Mouse (Mus musculus) gastrocnemius, adult 2 months (tissue): ENCODE results near the gene Pkn3. TPM values are rescaled to one million over a fixed set of nuclear protein-coding genes. Genes with fewer than 3 reads are reported as not detected.
"Not testable (repeated sequence)": the region's sequence is repeated elsewhere in the genome, so short reads cannot be mapped to it uniquely, and the experiment has no call there.

Experiments
- DNase-seq: peaks from one replicate; pipeline ENCODE4 v3.0.0; 2022
- H3K27ac ChIP-seq: fragments of 200-600 bp; 2 replicates; pipeline ENCODE4 v1.8.1; 2022; ENCODE audit warnings: mild to moderate bottlenecking
- H3K4me3 ChIP-seq: fragments of 200-600 bp; 2 replicates; pipeline ENCODE4 v1.8.1; 2022; ENCODE audit warnings: mild to moderate bottlenecking, moderate library complexity
- CTCF ChIP-seq: fragments of 200-600 bp; IDR thresholded peaks from 2 replicates; pipeline ENCODE4 v1.8.1; 2022; ENCODE audit warnings: antibody characterized with exemption, mild to moderate bottlenecking, moderate library complexity
- intact Hi-C: fragments of 180-260 bp; cut with DNase I; formaldehyde crosslinking; loops from one replicate; pipeline ENCODE4 v1.15.1; 2025
- total RNA-seq, 2 experiments: library from RNA; stranded (reverse); gene quantifications; 2 replicates each; pipeline ENCODE4 v1.2.3; 2021

The Pkn3 gene
- total RNA-seq, 2 experiments from 2014 or later = 3.6 to 4.1 TPM

- Histone ChIP-seq H3K4me3 (no peak overlapping the region), H3K27ac (no peak overlapping the region)
- no peak for TF ChIP-seq CTCF
- intact Hi-C loops = no loop called here
- DNase-seq = no peak
These were observed 42.2 kb downstream of the Pkn3 start for GRCm38 (mm10) chr2:30119641-30120051.

DNA sequence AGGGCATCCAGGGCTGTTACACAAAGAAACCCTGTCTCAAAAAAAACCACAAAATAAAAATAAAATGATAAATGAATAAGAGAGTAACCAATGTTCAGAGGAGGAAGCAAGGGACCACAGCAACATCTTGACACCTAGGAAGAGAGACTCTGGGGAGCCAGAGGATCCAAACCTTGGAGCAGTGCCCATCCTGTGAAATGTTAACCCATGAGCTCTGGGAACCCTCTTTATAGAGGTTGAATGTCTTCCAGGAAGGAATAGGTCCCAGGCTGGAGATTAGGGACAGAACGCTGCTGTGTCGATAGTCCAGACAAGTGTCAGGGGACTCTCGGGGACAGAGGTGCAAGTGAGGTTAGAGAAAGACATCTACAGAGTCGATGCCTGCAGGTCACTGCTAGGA is 42.8 kb downstream of the Pkn3 start:
- intact Hi-C loops = no loop called here
- Histone ChIP-seq H3K4me3 (no peak overlapping the region), H3K27ac (no peak overlapping the region)
- TF ChIP-seq CTCF = no peak
- DNase-seq = no peak

DNA sequence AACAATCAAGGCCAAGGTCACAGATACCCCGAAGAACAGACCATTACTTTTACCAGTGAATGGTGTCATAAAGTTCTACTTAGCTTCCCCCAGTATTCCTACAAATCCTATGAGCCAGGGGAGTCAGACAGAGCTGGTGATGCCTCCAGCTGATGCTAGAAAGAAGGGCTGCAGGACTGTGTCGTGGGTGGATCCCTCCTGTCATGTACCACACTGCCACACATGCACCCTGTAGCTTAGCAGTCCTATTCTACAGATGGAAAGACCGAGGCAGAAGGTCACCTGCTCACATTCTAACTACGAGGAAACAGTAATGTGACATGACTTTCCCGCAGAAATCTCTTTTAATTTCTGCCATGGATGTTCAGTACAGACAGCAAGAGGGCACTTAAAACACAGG is 45.3 kb downstream of the Pkn3 start:
- Histone ChIP-seq H3K4me3 (no peak overlapping the region), H3K27ac (no peak overlapping the region)
- intact Hi-C loops = no loop called here
- DNase-seq = no peak
- no peak for TF ChIP-seq CTCF

GRCm38 (mm10) chr2:30123729-30124471 is 46.4 kb downstream of the Pkn3 start:
- H3K4me3 ChIP-seq = peak overlapping the region; percentile 80
- no peak for DNase-seq
- H3K27ac ChIP-seq = peak overlapping the region; percentile 98
- no peak for TF ChIP-seq CTCF
- intact Hi-C loops = loop anchor here (1.0 kb wide), 1 partner anchor 146 kb away; no protein-coding TSS in a partner anchor

GRCm38 (mm10) chr2:30124472-30125274 is 47.2 kb downstream of the Pkn3 start, which contains the start of gene Zer1:
Gene Zer1 (minus strand): TSS chr2:30124585.
- Histone ChIP-seq H3K4me3 (peak within 1 kb of the TSS; percentile 80), H3K27ac (peak within 1 kb of the TSS; percentile 98)
- no peak for TF ChIP-seq CTCF
- peak; percentile 99 for DNase-seq
- intact Hi-C loops = loop anchor here (1.0 kb wide), 1 partner anchor 146 kb away; no protein-coding TSS in a partner anchor

GRCm38 (mm10) chr2:30128789-30129188 is 51.3 kb downstream of the Pkn3 start:
- intact Hi-C loops = loop anchor here (1.0 kb wide), 1 partner anchor 34 kb away; no protein-coding TSS in a partner anchor

DNA sequence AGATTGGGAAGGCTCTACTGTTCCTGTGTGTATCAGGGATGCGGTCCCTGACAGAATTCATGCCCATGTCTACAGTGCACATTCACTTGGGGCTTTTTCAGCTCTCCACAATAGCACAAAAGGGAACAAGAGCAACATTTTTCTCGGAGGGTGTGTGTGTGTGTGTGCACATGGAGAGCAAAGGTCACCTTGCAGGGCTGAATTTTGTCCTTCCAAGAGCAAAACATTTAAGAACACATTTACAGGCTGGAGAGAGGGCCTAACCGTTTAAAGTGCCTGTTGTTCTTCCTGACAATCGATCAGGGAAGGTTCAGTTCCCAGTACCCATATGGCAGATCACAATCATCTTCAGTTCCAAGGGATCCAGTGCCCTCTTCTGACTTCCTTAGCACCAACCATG is 52.7 kb downstream of the Pkn3 start:
- TF ChIP-seq CTCF = no peak
- Histone ChIP-seq H3K27ac (no peak overlapping the region), H3K4me3 (no peak overlapping the region)
- intact Hi-C loops = no loop called here
- DNase-seq = no peak

More at GRCm38 (mm10) chr2:30128789-30129188, 51.3 kb downstream of the Pkn3 start:
- TF ChIP-seq CTCF = peak; percentile 86
- H3K27ac ChIP-seq = no peak overlapping the region
- no peak for DNase-seq
- H3K4me3 ChIP-seq = no peak overlapping the region

GRCm38 (mm10) chr2:30131240-30131639 is 53.8 kb downstream of the Pkn3 start:
- H3K27ac ChIP-seq, intact Hi-C loops, H3K4me3 ChIP-seq, DNase-seq: not testable (repeated sequence)

GRCm38 (mm10) chr2:30132801-30133612 is 55.5 kb downstream of the Pkn3 start:
- TF ChIP-seq CTCF = no peak
- peak overlapping the region; percentile 98 for H3K27ac ChIP-seq
- peak; percentile 52 for DNase-seq
- intact Hi-C loops = no loop called here
- H3K4me3 ChIP-seq = peak overlapping the region; percentile 90

GRCm38 (mm10) chr2:30133613-30134377 is 56.3 kb downstream of the Pkn3 start, which contains the start of gene Tbc1d13:
Gene Tbc1d13 (plus strand): TSS chr2:30133746.
- intact Hi-C loops = no loop called here

DNA sequence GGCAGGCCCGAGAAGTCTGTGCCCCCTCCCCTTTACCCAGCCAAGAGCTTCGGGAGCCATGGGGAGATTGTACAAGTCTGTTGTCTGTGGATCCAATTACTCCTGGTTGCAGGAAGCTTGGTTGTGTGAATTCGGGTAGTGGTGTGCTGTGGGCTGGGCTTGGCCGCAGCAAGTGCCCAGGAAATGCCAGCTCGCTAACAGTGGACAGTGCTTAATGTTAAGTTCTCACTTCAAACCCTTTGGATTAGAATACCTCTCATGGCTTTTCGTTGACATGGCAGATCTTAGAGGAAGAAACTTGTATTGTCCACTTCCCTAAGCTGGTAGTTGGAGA is 56.9 kb downstream of the Pkn3 start:
- Histone ChIP-seq H3K4me3 (peak overlapping the region; percentile 90), H3K27ac (peak overlapping the region; percentile 98)
- intact Hi-C loops = no loop called here
- no peak for TF ChIP-seq CTCF
- no peak for DNase-seq

More at GRCm38 (mm10) chr2:30133613-30134377, 56.3 kb downstream of the Pkn3 start, which contains the start of gene Tbc1d13:
- Histone ChIP-seq H3K27ac (peak within 1 kb of the TSS; percentile 98), H3K4me3 (peak within 1 kb of the TSS; percentile 90)
- TF ChIP-seq CTCF = no peak
- peak; percentile 99 for DNase-seq
